Mouse (Mus musculus) pancreas, adult 10 weeks (tissue): ENCODE data around the gene 9930104L06Rik. TPM values are rescaled to one million over a fixed set of nuclear protein-coding genes. Genes with fewer than 3 reads are reported as not detected.

Source experiments
- polyA plus RNA-seq: library from polyadenylated mRNA; stranded (reverse); fragments of 350-450 nt; fragmentation: Illumina TruSeq; extraction: RNeasy Lipid Tissue Mini Kit (QIAGEN cat#74804); gene quantifications from one replicate; pipeline ENCODE4 v1.2.3, GENCODE M21; 2015; ENCODE audit warnings: low read depth, low replicate concordance; ENCODE audit not compliant: insufficient read depth

Gene 9930104L06Rik
- 4.1 TPM for polyA plus RNA-seq

GRCm38 (mm10) chr4:124936613-124937471 is at the start of gene 9930104L06Rik:
Gene 9930104L06Rik, plus strand, starts transcription at chr4:124937048.

GRCm38 (mm10) chr4:124939211-124939610 is 2.4 kb downstream of the 9930104L06Rik start, which contains the start of gene Cdca8:
Gene Cdca8, minus strand, starts transcription at chr4:124939311.

GRCm38 (mm10) chr4:124985671-124986602 is 49.1 kb downstream of the 9930104L06Rik start, which contains the start of gene Rspo1:
Gene Rspo1, plus strand, starts transcription at chr4:124986430.

Other genes with a start within 250 kb of the 9930104L06Rik start
- gene Utp11, start 243.4 kb upstream of the 9930104L06Rik start, polyA plus RNA-seq = 6.6 TPM
- gene Fhl3, start 236.3 kb upstream of the 9930104L06Rik start, polyA plus RNA-seq = 0.83 TPM
- 7.7 TPM for gene Sf3a3, start 222.3 kb upstream of the 9930104L06Rik start, polyA plus RNA-seq
- 16.0 TPM for gene Inpp5b, start 195.2 kb upstream of the 9930104L06Rik start, polyA plus RNA-seq
- 3.5 TPM for gene Mtf1, start 134.9 kb upstream of the 9930104L06Rik start, polyA plus RNA-seq
- gene Yrdc, start 86.4 kb upstream of the 9930104L06Rik start, polyA plus RNA-seq = 19.0 TPM
- 17.3 TPM for gene 1110065P20Rik, start 85.9 kb upstream of the 9930104L06Rik start, polyA plus RNA-seq
- gene Maneal, start 74.9 kb upstream of the 9930104L06Rik start, polyA plus RNA-seq = 0.30 TPM
- not detected for gene Epha10, start 56.1 kb upstream of the 9930104L06Rik start, polyA plus RNA-seq
- not detected for gene Cdca8, start 2.3 kb downstream of the 9930104L06Rik start, polyA plus RNA-seq
- gene Rspo1, start 49.4 kb downstream of the 9930104L06Rik start, polyA plus RNA-seq = 15.5 TPM
- gene Gnl2, start 79.5 kb downstream of the 9930104L06Rik start, polyA plus RNA-seq = 20.4 TPM
- gene Dnali1, start 128.7 kb downstream of the 9930104L06Rik start, polyA plus RNA-seq = not detected
- 3.8 TPM for gene Snip1, start 129.6 kb downstream of the 9930104L06Rik start, polyA plus RNA-seq
- gene Meaf6, start 148.1 kb downstream of the 9930104L06Rik start, polyA plus RNA-seq = 5.4 TPM
- gene Zc3h12a, start 190.8 kb downstream of the 9930104L06Rik start, polyA plus RNA-seq = 2.2 TPM